Comparison of ENCODE assay signal across 29 mouse cellular contexts in the genomic region with DNA sequence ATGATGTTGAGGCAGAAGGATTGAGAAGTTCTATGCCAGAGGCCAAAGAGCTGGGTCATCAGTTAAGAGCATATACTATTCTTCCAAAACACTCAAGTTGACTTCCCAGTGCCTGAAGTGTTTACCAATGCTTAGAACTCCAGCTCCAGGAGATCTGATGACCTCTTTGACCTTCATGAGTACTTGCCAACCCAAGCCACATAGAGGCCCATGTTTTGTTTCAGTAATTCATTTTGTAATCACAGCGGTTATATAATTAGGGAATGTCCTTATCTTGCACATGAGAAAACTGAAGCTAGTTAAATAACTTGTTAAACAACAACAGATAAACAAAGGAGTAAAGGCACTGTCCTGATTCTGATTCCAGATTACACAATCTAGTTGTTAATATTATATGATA. TPM values are rescaled to one million over a fixed set of nuclear protein-coding genes. Genes with fewer than 3 reads are reported as not detected.
DNase-seq lines count a peak whose midpoint lies in the region; ATAC-seq and TF ChIP-seq lines count a peak whose summit lies in the region.
"Had no signal": no experiment of that assay in that cellular context is flagged by ENCODE, and none has a peak within 500 bp of the region (broad histone marks: within the 10 kb centered on the region; RNA-seq: fewer than 3 reads in every experiment).

No protein-coding gene starts in this region.

- no peak for ATAC-seq in lung, postnatal 0 days
- ATAC-seq: forebrain, embryonic 15.5 days; hindbrain, embryonic 16.5 days; liver, embryonic 12.5 days; midbrain, embryonic 13.5 days had no signal

- no peaks in the 10 kb centered on the region for H3K27me3 ChIP-seq in lung, postnatal 0 days (replicated peaks; ENCODE audit: insufficient read depth, low read length)
- H3K27me3 ChIP-seq: embryonic facial prominence, embryonic 13.5 days; forebrain, embryonic 15.5 days; heart, embryonic 15.5 days; limb, embryonic 13.5 days; liver, embryonic 12.5 days; midbrain, embryonic 13.5 days; neural tube, embryonic 13.5 days had no signal

- intact Hi-C loops in gastrocnemius, adult 2 months (cut with DNase I) = loop anchor here (5.0 kb wide), 1 partner anchor 107 kb away; no protein-coding TSS in a partner anchor

- no peaks in the 10 kb centered on the region for H3K4me1 ChIP-seq in lung, postnatal 0 days (ENCODE audit: insufficient read depth, low read depth, low read length)
- H3K4me1 ChIP-seq: embryonic facial prominence, embryonic 13.5 days; forebrain, embryonic 10.5 days; forebrain, embryonic 15.5 days; heart, embryonic 10.5 days; heart, embryonic 15.5 days; limb, embryonic 13.5 days; liver, embryonic 12.5 days; midbrain, embryonic 13.5 days; neural tube, embryonic 13.5 days had no signal

- DNase-seq in gastrocnemius, adult 2 months = no peak
- no peak for DNase-seq in gastrocnemius, adult 8-10 months (ENCODE audit: low spot score in 2 of 2)
- peak; percentile 34 to 48 for DNase-seq in kidney, adult 8-10 months
- no peak for DNase-seq in kidney, postnatal 10 days
- DNase-seq in lung, postnatal 0 days (ENCODE audit: low spot score) = peak; percentile 8
- no peak for DNase-seq in lung, postnatal 10 days
- peak; percentile 43 to 68 for DNase-seq in kidney, postnatal 36 days
- DNase-seq in spleen, postnatal 36 days (ENCODE audit: low spot score in 2 of 2) = no peak
- DNase-seq: adrenal gland, postnatal 25 days; cerebellum, adult 11-12 months; cerebellum, postnatal 10 days; layer of hippocampus, adult 9-11 months; retina, postnatal 1 day; right cerebral cortex, postnatal 14 days; thymus, postnatal 14 days had no signal

- H3K9ac ChIP-seq in lung, postnatal 0 days (replicated peaks; ENCODE audit: low read depth) = no peak overlapping the region
- H3K9ac ChIP-seq: embryonic facial prominence, embryonic 13.5 days; forebrain, embryonic 15.5 days; heart, embryonic 15.5 days; limb, embryonic 13.5 days; liver, embryonic 12.5 days; midbrain, embryonic 13.5 days; neural tube, embryonic 13.5 days had no signal

- no peaks in the 10 kb centered on the region for H3K9me3 ChIP-seq in lung, postnatal 0 days (ENCODE audit: low read length)
- H3K9me3 ChIP-seq: embryonic facial prominence, embryonic 13.5 days; forebrain, embryonic 10.5 days; forebrain, embryonic 15.5 days; G1E; heart, embryonic 10.5 days; heart, embryonic 15.5 days; limb, embryonic 13.5 days; liver, embryonic 12.5 days; midbrain, embryonic 13.5 days; neural tube, embryonic 13.5 days had no signal

- no peak for TF ChIP-seq CTCF in gastrocnemius, adult 2 months (IDR thresholded peaks at IDR 0.05)
- TF ChIP-seq CTCF in lung, postnatal 0 days (IDR thresholded peaks at IDR 0.05) = no peak

- WGBS in lung, postnatal 0 days = 73% methylated on average over 1 of the region's 1 CpGs

- peaks cover 67% of the 10 kb centered on the region; the same call in 1 of the 2 replicates for H3K36me3 ChIP-seq in lung, postnatal 0 days (ENCODE audit: insufficient read depth, low read length)

- no peak overlapping the region for H3K4me3 ChIP-seq in gastrocnemius, adult 2 months
- H3K4me3 ChIP-seq in lung, postnatal 0 days (ENCODE audit: low read depth, low read length) = no peak overlapping the region
- H3K4me3 ChIP-seq: embryonic facial prominence, embryonic 13.5 days; forebrain, embryonic 10.5 days; forebrain, embryonic 15.5 days; heart, embryonic 10.5 days; heart, embryonic 15.5 days; limb, embryonic 13.5 days; liver, embryonic 12.5 days; midbrain, embryonic 13.5 days; neural tube, embryonic 13.5 days had no signal

- H3K27ac ChIP-seq in gastrocnemius, adult 2 months = 0 out of 2 replicates have a peak overlapping the region, but pooled peaks have one; percentile 6
- no peak overlapping the region for H3K27ac ChIP-seq in lung, postnatal 0 days (ENCODE audit: low read length)
- H3K27ac ChIP-seq: embryonic facial prominence, embryonic 13.5 days; forebrain, embryonic 10.5 days; forebrain, embryonic 15.5 days; heart, embryonic 10.5 days; heart, embryonic 15.5 days; limb, embryonic 13.5 days; liver, embryonic 12.5 days; macrophage; midbrain, embryonic 13.5 days; neural tube, embryonic 13.5 days had no signal

- no peak for TF ChIP-seq EP300 in lung, postnatal 0 days (IDR thresholded peaks at IDR 0.05)

- H3K4me2 ChIP-seq in lung, postnatal 0 days (replicated peaks; ENCODE audit: low read depth, low read length) = no peak overlapping the region
- H3K4me2 ChIP-seq: embryonic facial prominence, embryonic 13.5 days; forebrain, embryonic 15.5 days; heart, embryonic 15.5 days; limb, embryonic 13.5 days; liver, embryonic 12.5 days; midbrain, embryonic 13.5 days; neural tube, embryonic 13.5 days had no signal

RNA-seq across cellular contexts. Expression of a gene that starts 50.4 kb away (rescaled TPM):
- total RNA-seq in gastrocnemius, adult 2 months (2021) = under 1 TPM; 0.39 to 0.54 TPM
- under 1 TPM; 0.34 to 0.46 (median 0.40) TPM for total RNA-seq in gastrocnemius, adult 8-10 months (2022)
- 0.25 and 0.39 TPM in 2 replicates for polyA plus RNA-seq in lung, postnatal 0 days (2015; fragmentation: Nextera tagmentation; extraction: Ambion mirVana)
- total RNA-seq: common myeloid progenitor, adult 5-6 weeks; megakaryocyte-erythroid progenitor cell, adult 5-6 weeks had no signal
- polyA plus RNA-seq: G1E, macrophage had no signal

Comparison
In these comparisons a context has a peak if more than half of its experiments do, and no peak if none do; other contexts are left out.
1. DNase-seq: peak in kidney, adult 8-10 months (2 of 2), lung, postnatal 0 days (single experiment) and kidney, postnatal 36 days (2 of 2); none in gastrocnemius, adult 2 months (single experiment), gastrocnemius, adult 8-10 months (0 of 2), kidney, postnatal 10 days (single experiment), lung, postnatal 10 days (single experiment) and spleen, postnatal 36 days (0 of 2).